Mouse (Mus musculus): ENCODE measurements around the gene Trio. TPM values are rescaled to one million over a fixed set of nuclear protein-coding genes. Genes with fewer than 3 reads are reported as not detected.
"Not testable (repeated sequence)": the region's sequence is repeated elsewhere in the genome, so short reads cannot be mapped to it uniquely, and the experiment has no call there.

Trio gene
- total RNA-seq, 2 experiments from 2014 or later = 159 to 162 TPM

DNA sequence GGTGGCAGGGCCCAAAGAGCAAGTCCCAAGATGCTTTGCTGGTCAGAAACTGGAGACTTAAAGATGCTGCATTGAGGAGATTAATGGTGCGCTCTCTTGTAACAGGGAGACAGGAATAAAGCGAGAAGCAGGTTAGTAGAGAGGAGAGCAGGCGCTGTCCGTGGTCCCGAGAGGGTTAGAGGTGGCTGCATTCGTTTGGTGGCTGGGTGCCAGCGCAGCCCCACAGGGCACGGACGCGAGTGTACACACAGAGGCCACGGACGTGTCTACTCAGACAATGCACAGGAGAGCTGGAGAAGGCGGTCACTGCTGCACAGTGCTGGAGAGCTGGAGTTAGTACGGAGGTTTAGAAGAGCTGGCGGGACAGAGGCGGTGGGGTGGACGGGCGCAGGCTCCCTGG, 278.1 kb downstream of the Trio start:
- DNase-seq (ENCODE audit: low spot score in 2 of 2) = no peak

DNA sequence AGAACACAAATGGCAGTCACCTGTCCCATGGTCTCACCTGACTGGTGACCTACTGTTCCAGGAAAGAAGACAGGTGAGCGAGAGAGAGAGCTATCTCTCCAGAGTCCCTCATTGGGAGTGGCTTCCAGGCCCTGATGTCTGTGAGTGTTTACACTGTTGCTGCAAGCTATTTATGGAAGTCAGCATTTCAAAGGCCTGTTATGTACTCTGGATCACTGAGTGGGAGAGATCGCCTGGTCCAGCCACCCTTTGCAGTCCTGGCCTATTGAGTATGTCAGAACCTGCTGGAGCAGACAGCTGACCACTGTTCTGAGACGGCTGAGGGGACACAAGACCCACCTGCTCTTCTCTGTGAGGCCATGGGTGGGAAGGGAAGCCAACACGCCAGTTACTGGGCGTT, 280.7 kb downstream of the Trio start:
- DNase-seq (ENCODE audit: low spot score in 2 of 2) = no peak

DNA sequence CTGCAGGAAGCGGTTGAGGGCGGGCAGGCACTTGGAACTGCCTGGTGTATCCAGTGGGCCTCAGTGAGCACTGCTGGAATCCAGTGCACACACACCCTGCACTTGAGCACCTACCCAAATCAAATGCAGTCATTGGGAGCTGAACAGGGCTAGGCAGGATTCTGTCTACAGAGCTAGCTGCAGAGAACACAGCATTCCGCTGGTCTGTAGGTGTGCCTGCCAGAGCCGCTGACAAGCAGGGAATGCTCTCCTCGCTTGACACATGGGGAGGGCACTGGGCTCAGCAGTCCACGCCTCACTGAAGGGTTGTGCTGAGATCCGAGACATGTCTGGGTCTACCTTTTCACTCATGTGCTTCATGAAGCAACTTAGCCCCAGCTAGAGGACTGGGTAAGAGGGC, 285.6 kb downstream of the Trio start:
- no peak for DNase-seq (ENCODE audit: low spot score in 2 of 2)

DNA sequence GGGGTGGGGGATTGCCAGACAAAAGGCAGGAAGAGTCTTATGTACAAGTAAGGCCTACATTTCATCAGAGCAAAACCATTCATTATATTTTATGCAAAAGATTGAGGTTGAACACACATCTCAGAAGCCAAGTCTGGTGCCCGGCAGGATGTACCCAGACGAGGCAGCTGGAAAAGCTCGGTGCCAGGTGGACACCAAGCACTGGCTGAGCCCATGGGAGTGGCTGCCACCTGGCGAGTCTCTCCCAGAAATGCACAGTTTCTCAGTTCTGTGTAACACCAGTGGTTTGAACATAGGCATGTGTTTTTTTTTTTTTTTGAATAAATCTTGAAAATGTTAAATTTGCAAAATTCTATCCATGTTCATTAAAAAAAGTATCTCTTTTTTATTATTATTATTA, 293.8 kb downstream of the Trio start:
- DNase-seq (ENCODE audit: low spot score in 2 of 2) = no peak

DNA sequence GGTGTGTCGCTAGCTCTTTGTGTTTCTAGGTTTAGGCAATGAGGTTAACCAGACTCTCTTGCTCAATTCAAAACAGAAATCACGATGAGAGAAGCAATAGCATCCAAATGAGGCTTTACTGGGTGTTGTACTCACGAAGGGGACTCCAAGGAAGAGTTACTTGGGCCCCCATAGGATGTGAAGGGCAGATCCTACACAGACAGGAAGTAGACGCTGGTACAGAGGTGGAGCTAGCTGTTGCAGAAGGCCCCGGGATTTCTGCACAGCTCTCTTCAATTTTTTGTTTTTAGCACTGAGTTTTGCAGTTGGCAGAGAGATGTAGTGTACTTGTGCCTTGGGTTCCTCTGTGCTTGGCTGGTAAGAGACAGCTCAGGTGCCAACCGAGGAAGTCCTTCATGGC, 299.4 kb downstream of the Trio start:
- DNase-seq (ENCODE audit: low spot score in 2 of 2) = no peak

DNA sequence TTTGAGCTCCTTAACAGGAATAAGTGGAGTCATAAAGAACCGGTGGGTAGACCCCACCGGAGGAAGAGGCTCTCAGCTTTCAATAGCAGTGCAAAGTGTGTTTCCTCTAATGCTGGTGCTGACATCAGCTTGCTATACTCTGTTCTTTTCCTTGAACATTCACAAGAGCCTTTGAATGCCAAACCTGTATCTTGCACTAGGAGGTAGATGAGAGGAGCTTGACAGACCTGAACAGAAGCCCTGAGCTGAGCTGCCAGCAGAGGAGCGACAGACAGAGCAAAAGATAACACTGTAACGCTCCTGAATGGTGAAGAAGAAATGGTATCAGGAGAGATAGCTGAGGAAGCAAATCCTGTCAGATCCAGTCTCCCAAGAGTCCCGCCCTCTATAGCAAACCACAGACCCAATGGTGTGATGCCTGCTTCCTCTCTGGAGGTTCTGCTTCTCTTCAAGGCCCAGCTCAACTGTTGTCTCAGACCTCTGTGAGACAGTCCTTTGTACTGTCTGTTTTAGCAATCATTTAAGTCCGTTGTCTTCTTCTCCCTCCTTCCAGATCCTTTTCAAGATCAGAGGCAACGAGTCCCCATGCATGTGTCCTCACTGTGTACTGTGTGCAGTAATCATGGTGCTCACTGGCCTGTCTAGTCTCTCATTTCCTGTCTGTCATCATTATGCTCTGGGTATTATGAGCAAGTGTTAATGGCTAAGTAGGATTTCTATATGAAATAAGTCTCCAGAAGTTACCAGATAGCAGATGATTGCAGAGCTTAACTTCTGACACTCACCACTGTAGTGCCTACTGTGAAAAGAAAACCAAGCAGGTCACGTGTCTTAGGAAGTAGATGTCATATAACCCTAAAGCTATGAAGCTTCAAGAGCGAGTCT, 300.6 kb downstream of the Trio start:
- DNase-seq (ENCODE audit: low spot score in 2 of 2) = no peak

DNA sequence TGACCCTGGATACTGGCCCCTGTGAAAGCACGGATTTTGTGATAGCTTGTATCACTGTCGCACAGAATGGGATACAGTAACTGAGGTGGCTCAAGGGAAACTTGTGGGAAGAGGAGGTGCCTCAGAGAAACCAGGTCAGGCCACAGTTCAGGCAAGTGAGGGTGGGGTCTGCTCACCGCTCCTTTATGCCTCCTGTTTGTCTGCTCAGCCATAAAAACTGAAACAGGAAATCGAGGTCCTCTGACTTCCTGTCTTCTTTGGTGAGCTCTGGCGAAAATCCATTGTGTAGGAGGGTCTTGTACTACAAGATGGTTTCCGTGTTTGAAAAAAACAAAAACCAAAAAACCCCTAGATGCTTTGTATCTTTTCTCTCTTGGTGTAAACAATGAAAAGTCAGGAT, 301.4 kb downstream of the Trio start:
- DNase-seq (ENCODE audit: low spot score in 2 of 2) = no peak

DNA sequence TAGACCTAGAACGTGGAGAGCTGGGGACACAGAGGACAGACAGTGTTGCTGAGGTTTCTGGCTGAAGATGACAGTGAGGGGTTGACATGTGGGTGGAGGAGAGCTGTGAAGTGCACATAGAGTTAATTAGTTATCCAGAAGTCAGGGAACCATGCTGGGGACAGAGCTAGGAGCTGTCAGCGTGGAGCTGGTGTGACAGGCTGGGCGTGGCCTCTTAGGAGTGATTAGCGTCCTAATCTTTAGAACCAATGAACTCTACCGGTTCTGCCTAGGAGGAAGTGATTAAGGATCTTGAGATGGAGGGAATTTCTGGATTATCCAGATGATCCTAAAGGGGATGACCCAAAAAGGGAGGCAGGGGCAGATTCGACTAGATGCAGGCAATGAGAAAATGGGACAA, 301.9 kb downstream of the Trio start:
- no peak for DNase-seq (ENCODE audit: low spot score in 2 of 2)

DNA sequence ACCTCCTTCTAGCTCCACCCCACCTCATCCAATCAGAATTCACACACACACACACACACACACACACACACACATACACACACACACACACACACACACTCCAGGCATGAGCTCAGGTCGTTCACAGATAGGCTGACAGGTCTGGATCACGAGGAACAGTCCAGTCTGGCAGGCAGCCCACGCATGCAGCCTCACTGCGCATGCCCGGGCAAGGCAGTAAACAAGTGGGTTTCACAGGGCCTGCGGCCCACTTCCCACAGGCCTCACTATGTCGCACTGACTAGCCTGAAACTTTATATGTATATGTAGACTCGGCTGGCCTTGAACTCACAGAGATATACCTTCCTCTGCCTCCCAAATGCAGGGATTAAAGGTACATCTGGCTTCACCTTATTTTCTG, 305.4 kb downstream of the Trio start:
- DNase-seq (ENCODE audit: low spot score in 2 of 2) = not testable (repeated sequence)

DNA sequence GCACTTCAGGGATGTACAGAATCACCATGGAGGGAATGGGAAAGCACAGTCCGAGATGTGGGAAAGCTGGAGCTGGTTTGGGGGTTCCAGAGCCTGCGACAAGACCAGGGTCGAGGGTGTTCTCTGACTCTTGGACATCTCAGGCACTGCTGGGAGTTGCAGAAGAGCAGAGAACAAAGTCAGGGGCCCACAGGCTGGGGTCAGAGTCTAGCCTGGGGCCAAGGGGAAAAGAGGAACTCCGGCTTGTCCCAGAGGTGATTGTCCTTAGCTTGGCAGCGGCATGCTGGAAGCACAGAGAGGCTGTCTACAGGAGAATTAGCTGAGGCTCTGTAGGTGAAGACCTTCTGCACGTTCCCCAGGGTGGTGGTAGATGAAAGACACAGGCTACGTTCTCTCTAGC, 307.0 kb downstream of the Trio start:
- DNase-seq (ENCODE audit: low spot score in 2 of 2) = no peak

DNA sequence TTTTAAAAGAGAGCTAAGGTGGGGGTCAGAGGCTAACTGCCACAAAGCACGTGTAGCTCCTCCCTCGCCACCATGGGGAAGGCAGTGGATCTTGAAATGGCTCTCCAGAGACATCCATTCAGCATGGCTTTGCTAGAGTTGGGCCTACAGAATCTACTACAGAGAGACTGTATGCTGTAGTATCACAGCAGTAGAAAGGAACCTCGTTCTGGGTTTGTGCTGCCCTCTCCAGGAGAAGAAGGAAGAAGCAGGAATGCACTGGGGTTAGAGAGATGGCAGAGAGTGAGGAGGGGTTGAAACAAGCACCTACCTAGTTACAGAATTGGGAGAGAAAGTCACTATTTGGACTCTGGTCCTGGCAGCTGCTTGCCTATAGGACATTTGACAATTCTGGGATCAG, 310.3 kb downstream of the Trio start:
- peak in 1 of 2 experiments; percentile 33 for DNase-seq (ENCODE audit: low spot score in 2 of 2)

DNA sequence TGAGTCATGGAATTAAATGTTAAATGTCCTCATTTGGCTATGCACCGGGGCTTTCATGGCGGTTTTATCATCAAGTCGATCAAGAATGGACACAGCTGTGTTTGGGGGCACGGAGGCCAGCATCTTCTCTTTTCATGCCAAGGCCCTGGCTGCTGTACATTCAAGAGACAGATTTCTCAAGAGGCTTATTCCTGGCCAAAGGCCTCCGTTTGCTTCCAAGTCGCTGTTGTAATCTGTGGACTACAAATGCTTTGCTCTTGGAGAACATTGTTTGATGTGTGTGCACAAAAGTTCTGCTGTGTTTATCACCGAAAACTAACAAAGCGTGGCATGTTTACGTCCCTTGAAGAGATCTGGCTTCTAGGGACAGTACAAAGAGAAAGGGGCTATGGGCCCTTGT, 314.9 kb downstream of the Trio start:
- DNase-seq (ENCODE audit: low spot score in 2 of 2) = no peak

DNA sequence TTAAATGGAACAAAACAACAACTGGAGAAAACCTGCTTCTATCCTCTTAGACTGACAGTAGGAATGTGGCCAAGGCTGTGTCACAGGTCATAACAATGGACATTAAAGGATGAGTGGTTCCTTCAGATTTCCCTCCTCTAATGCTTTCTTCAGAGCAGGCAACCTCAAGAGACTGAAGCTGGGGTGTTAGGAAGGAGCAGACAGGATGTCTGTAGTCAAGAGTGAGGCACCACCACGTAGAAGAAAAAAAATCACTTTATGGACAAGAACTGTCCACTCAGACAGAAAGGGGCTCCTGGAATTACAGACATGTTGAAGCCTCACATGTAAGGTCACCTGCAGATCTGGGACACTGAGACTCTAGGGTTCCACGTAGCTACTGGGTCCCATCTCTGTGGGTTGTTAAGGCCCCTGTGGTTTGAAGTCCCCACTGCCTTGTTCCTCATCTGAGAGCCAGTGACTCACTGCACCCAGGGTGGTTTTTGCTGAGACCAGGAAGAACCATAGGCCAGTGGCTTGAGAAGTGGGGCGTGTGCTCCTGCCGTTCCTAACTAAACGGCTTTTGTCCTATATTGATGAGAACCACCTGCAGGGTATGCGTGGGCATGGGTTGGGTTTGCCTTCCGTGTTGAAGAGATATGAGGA, 316.6 kb downstream of the Trio start:
- no peak for DNase-seq (ENCODE audit: low spot score in 2 of 2)

DNA sequence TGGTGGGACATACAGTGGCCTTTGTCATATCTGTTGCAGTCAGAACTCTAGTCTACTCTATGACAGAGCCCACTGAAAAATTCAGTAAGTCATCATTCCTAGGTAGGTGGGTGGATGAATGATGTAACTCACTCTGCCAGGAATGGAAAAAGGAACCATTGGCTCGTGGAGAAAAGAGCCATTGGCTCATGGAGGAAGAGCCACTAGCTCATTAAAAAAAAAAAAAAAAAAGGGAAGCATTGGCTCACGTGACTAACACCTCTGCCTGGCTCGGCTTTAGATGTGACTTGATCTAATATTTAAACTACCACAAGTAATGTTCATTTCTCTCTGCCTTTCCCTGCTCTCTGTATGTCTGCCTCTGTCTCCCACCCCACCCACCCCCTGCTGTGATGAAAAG, 317.1 kb downstream of the Trio start:
- no peak for DNase-seq (ENCODE audit: low spot score in 2 of 2)

DNA sequence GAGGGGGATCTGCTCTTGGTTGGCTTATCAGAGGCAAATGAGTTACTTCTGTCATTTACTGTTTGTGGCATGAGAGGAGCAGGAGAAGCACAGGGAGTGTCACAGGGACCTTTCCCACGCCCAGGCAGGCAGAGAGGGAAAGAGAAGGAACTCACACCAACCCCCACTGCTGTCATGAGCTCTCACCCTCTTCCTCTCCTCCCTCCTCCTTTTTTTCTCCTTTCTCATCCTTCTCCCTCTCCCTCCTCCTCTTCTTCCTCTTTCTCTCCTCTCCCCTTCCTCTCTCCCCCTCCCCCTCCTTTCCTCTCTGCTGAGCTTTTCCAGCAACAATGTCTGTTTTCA, 322.7 kb downstream of the Trio start:
- DNase-seq (ENCODE audit: low spot score in 2 of 2) = no peak

DNA sequence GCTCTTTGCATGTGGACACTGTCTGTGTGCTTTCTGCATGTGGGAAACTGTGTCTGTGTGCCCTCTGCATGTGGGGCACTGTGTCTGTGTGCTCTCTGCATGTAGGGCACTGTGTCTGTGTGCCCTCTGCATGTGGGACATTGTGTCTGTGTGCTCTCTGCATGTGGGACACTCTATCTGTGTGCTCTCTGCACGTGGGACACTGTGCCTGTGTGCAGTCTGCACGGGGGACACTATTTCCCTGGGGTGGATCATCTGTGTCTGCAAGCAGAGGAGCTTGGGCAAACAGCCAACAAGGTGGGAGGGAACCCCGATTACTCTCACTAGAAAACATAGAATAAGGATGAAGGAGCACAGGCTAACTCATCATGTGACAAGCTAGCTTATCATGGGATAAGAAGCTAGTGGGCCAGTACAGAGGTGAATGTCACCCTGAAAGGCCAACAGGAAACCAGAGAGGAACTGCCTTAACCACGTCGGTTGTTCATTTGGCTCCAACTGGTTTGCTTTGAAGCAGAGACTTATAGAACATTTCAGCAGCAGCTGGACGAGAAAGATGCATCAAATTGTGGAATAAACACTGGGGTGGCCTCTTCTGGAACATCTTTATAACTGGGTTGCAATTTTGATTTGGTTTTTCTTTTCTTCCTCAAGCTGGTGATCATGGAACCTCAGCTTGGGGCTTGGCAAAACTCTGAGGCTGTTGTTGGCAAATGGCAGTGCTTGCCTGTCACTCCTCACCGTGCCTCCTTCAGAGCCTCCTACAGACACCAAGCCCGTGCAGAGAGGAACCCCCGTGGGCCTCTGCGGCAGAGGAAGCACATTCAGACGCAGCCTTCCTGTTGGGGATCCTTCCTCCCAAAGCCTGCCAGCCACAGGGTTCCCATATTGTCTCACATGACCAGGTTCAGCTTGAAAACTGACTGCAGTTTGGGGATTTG, 323.3 kb downstream of the Trio start:
- DNase-seq (ENCODE audit: low spot score in 2 of 2) = no peak

DNA sequence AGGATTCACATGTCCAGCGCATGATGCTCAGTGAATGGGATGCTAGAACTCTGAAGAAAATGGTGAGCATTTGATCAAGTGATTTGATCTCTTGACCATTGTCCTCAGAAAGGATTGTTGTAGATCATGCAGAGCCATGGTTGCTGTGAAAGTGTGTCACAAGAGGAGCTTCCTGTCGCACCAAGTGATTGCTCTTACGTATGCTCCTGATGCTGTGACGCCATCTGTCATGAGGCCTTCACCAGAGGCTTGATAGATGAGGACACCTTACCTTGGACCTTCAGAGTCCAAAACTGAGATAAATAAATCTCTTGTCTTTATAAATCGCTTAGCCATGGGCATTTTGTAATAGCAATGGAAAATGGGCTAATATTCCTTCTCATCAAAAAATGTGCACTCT, 328.0 kb downstream of the Trio start:
- DNase-seq (ENCODE audit: low spot score in 2 of 2) = no peak

DNA sequence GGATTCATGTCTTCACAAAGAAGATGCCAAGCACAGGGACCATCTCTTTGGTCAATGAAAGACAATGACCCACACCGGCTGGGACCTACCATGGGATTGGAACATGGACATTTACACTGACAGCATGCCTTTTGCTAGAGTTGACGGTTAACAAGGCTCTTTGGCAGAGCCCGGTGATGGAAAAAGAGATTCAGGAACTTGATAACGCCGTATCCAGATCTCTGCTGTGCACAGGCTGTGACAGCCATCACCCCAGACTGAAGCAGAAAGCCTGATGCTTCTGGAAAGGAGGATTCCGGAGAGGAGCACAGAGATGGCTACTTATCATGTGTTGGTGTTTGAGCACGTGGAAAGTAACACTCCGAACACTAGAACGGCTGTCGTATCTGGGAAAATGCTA, 332.4 kb downstream of the Trio start:
- no peak for DNase-seq (ENCODE audit: low spot score in 2 of 2)

DNA sequence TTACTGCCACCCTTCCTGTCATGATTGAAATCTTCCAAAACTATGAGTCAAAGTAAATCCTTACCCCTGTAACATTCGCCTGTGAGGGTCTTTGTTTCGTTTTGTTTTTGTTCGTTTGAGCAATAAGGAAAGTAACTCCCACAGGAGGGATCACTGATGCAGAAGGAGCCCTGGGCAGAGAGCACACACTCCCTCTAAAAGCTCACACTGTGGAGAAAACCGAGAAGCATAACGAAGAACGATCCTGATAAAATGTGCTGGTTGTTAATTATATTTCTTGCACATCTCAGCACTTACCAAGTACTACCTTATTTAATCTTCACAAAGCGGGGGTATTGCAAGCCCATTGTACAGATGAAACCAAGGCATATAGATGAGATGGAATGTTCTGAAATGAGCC, 333.5 kb downstream of the Trio start:
- no peak for DNase-seq (ENCODE audit: low spot score in 2 of 2)

DNA sequence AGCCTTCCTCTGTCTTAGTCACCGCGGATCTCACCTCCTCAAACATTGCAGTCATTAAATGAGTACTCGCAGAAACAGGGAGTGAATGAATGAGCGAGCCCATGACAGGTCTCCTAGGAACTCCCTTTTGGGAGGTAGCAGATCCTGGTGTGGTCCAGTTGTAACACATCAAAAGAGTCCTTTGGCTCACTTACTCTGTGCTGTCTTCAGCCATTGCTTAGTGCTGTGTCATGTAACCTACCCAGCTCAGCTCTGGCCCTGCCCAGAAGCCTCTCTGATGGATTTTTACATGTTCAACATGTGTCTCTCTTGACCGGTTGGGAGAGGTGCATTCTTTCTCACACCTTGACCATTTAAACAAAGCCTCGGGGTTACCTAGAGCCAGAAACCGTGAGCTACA, 334.4 kb downstream of the Trio start:
- DNase-seq (ENCODE audit: low spot score in 2 of 2) = no peak

DNA sequence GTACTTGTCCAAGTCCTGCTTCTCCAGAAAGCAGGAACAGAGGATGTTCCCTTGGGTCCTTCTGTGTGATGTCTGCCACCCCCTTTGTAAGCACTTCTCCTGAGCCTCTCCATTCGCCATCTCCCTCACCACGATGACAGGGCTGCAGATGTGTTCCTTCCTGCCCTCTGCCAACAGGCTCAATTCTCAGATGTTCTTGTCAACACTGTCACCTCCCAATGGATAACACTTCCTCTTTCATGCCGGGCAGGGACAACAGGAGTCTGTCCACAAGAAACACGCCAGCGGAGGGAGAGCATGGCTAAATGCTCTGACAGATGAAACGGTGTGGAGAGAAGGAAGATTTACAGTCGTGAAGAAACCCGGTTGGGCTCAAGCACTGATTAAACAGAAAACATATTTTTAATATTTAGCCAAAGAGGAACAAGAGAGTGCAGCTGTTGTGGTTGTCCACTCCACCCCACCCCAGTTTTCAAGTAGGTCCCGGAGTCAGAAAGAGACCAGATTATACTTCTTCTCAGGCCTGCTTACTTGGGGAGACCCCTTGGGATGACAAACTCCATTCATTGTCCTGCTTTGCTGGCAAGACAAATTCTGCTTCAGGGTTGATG, 337.5 kb downstream of the Trio start:
- DNase-seq (ENCODE audit: low spot score in 2 of 2) = no peak

All from gastrocnemius, postnatal 4 days (tissue).